Mouse (Mus musculus) right cerebral cortex, adult 18-20 months (tissue): Measurements from ENCODE around the gene Rem1.

ENCODE experiments used
- DNase-seq: peaks from one replicate; pipeline ENCODE4 v3.0.0; 2022; ENCODE audit warnings: mixed read lengths

The Rem1 gene

GRCm38 (mm10) chr2:152679701-152680355 is 53.1 kb downstream of the Rem1 start:
- no peak for DNase-seq

- no peak for DNase-seq
Measured at GRCm38 (mm10) chr2:152683086-152683485, 56.3 kb downstream of the Rem1 start.
